Comparison of ENCODE assay signal across 4 mouse cellular contexts in the genomic region with DNA sequence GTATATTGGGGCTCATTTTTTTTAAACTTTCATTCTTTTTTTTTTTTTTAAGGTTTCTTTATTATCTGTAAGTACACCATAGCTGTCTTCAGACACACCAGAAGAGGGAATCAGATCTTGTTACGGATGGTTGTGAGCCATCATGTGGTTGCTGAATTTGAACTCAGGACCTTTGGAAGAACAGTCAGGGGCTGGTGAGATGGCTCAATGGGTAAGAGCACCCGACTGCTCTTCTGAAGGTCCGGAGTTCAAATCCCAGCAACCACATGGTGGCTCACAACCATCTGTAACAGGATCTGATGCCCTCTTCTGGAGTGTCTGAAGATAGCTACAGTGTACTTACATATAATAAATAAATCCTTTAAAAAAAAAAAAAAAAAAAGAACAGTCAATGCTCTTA. TPM values are rescaled to one million over a fixed set of nuclear protein-coding genes. Genes with fewer than 3 reads are reported as not detected.
"Had no signal": no experiment of that assay in that cellular context is flagged by ENCODE, and none has a peak within 500 bp of the region (broad histone marks: within the 10 kb centered on the region; RNA-seq: fewer than 3 reads in every experiment).

No protein-coding gene starts in this region.

RNA-seq across cellular contexts. Expression of gene Rundc3a, which starts 17.1 kb away (rescaled TPM):
- total RNA-seq: megakaryocyte, adult 5-6 weeks; megakaryocyte-erythroid progenitor cell, adult 5-6 weeks had no signal

RNA-seq across cellular contexts. Expression of gene Slc4a1, which starts 44.3 kb away (rescaled TPM):
- polyA plus RNA-seq: myocyte; small intestine, adult 2 months had no signal
